Mouse (Mus musculus): Measurements from ENCODE around the gene Ece2. TPM values are rescaled to one million over a fixed set of nuclear protein-coding genes. Genes with fewer than 3 reads are reported as not detected.
A peak's percentile ranks its signal among the peaks of the same experiment; 100 is the strongest.

Ece2 gene
- total and polyA plus RNA-seq, 2 experiments from 2014 or later, result 0.26 to 1.5 TPM

DNA sequence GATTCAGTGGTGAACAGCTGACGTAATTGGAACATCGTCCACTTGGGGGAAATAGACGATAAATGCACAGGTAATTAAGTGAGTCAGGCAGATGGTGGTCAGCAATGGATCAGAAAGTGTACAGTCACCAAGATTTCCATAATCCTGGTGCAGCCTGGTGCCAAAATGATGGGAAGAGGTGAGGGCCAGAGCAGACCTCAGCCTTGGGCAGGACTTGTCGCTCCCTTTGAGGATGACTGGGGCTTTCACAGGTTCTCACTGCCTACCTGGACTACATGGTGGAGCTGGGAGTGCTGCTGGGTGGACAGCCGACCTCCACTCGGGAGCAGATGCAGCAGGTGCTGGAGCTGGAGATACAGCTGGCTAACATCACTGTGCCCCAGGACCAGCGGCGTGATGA is 7.8 kb downstream of the Ece2 start:
- Histone ChIP-seq H3K9me3 (replicated peaks; ENCODE audit: control insufficient read depth, low read length) (no peaks in the 10 kb centered on the region), H3K4me1 (ENCODE audit: control insufficient read depth, insufficient read depth) (no peaks in the 10 kb centered on the region), H3K4me3 (ENCODE audit: low read depth, low read length) (no peak overlapping the region), H3K36me3 (replicated peaks; ENCODE audit: control insufficient read depth, insufficient read depth, low read length) (no peaks in the 10 kb centered on the region), H3K27me3 (ENCODE audit: control insufficient read depth, insufficient read depth, low read length) (no peaks in the 10 kb centered on the region), H3K4me2 (ENCODE audit: low read depth, low read length) (no peak overlapping the region), H3K27ac (ENCODE audit: low read depth) (no peak overlapping the region), H3K9ac (replicated peaks; ENCODE audit: low read depth, low read length) (no peak overlapping the region)
- 57% methylated on average over 8 of the region's 8 CpGs for WGBS
- ATAC-seq (ENCODE audit: insufficient read depth, low read depth) (no peak), DNase-seq (ENCODE audit: low spot score) (no peak)
- TF ChIP-seq CTCF (IDR thresholded peaks at IDR 0.05; ENCODE audit: low read depth) (no peak), EP300 (IDR thresholded peaks at IDR 0.05; ENCODE audit: low read depth) (no peak)

- TF ChIP-seq CTCF (IDR thresholded peaks at IDR 0.05; ENCODE audit: low read depth), result no peak
- no peak for TF ChIP-seq EP300 (IDR thresholded peaks at IDR 0.05; ENCODE audit: low read depth)
- WGBS, result 77% methylated on average over 8 of the region's 8 CpGs
- DNase-seq (ENCODE audit: low spot score), result no peak
- no peak overlapping the region for H3K4me2 ChIP-seq (ENCODE audit: low read depth, low read length)
- no peaks in the 10 kb centered on the region for H3K9me3 ChIP-seq (replicated peaks; ENCODE audit: control insufficient read depth, low read length)
- H3K27ac ChIP-seq (ENCODE audit: low read depth), result no peak overlapping the region
- ATAC-seq (ENCODE audit: insufficient read depth, low read depth), result no peak
- no peaks in the 10 kb centered on the region for H3K4me1 ChIP-seq (ENCODE audit: control insufficient read depth, insufficient read depth)
- H3K4me3 ChIP-seq (ENCODE audit: low read depth, low read length), result no peak overlapping the region
- H3K9ac ChIP-seq (replicated peaks; ENCODE audit: low read depth, low read length), result no peak overlapping the region
- no peaks in the 10 kb centered on the region for H3K36me3 ChIP-seq (replicated peaks; ENCODE audit: control insufficient read depth, insufficient read depth, low read length)
- H3K27me3 ChIP-seq (ENCODE audit: control insufficient read depth, insufficient read depth, low read length), result no peaks in the 10 kb centered on the region
Measured at GRCm38 (mm10) chr16:20638367-20638766, 8.7 kb downstream of the Ece2 start.

DNA sequence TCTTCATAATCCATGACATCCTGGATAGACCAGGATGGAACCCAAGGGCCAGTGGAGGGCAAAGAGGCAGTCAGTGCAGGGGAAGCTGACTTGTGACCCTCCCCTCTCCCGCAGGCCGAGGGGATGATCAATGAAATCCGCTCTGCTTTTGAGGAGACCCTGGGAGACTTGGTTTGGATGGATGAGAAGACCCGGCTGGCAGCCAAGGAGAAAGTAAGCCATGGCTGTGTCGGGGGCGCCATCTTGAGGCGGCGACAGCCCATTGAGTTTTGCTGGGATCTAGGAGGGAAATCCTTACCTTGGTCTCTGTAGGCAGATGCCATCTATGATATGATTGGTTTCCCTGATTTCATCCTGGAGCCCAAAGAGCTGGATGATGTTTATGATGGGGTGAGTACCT is 12.5 kb downstream of the Ece2 start:
- WGBS, result 3% methylated on average over 8 of the region's 8 CpGs
- Histone ChIP-seq H3K4me2 (ENCODE audit: low read depth, low read length) (no peak overlapping the region), H3K4me1 (ENCODE audit: control insufficient read depth, insufficient read depth) (no peaks in the 10 kb centered on the region), H3K9me3 (replicated peaks; ENCODE audit: control insufficient read depth, low read length) (no peaks in the 10 kb centered on the region), H3K27ac (ENCODE audit: low read depth) (no peak overlapping the region), H3K9ac (replicated peaks; ENCODE audit: low read depth, low read length) (no peak overlapping the region), H3K36me3 (replicated peaks; ENCODE audit: control insufficient read depth, insufficient read depth, low read length) (no peaks in the 10 kb centered on the region), H3K4me3 (ENCODE audit: low read depth, low read length) (no peak overlapping the region), H3K27me3 (ENCODE audit: control insufficient read depth, insufficient read depth, low read length) (no peaks in the 10 kb centered on the region)
- TF ChIP-seq EP300 (IDR thresholded peaks at IDR 0.05; ENCODE audit: low read depth) (no peak), CTCF (IDR thresholded peaks at IDR 0.05; ENCODE audit: low read depth) (peak; percentile 62)
- ATAC-seq (ENCODE audit: insufficient read depth, low read depth) (no peak), DNase-seq (ENCODE audit: low spot score) (peak; percentile 25)

GRCm38 (mm10) chr16:20643911-20644310 is 14.3 kb downstream of the Ece2 start:
- ATAC-seq (ENCODE audit: insufficient read depth, low read depth) (no peak), DNase-seq (ENCODE audit: low spot score) (no peak)
- H3K4me1 ChIP-seq (ENCODE audit: control insufficient read depth, insufficient read depth), result no peaks in the 10 kb centered on the region
- no peaks in the 10 kb centered on the region for H3K27me3 ChIP-seq (ENCODE audit: control insufficient read depth, insufficient read depth, low read length)
- no peak overlapping the region for H3K9ac ChIP-seq (replicated peaks; ENCODE audit: low read depth, low read length)
- H3K9me3 ChIP-seq (replicated peaks; ENCODE audit: control insufficient read depth, low read length), result no peaks in the 10 kb centered on the region
- no peak overlapping the region for H3K4me3 ChIP-seq (ENCODE audit: low read depth, low read length)
- no peak overlapping the region for H3K27ac ChIP-seq (ENCODE audit: low read depth)
- H3K36me3 ChIP-seq (replicated peaks; ENCODE audit: control insufficient read depth, insufficient read depth, low read length), result no peaks in the 10 kb centered on the region
- H3K4me2 ChIP-seq (ENCODE audit: low read depth, low read length), result no peak overlapping the region
- WGBS, result 79% methylated on average over 7 of the region's 7 CpGs
- TF ChIP-seq EP300 (IDR thresholded peaks at IDR 0.05; ENCODE audit: low read depth) (no peak), CTCF (IDR thresholded peaks at IDR 0.05; ENCODE audit: low read depth) (no peak)

GRCm38 (mm10) chr16:20651076-20651946 is 21.7 kb downstream of the Ece2 start, which contains the start of gene Psmd2:
TSS of gene Psmd2 (plus strand) at chr16:20651652.
- 2% methylated on average over 45 of the region's 46 CpGs for WGBS
- Histone ChIP-seq H3K4me3 (ENCODE audit: low read depth, low read length) (peak within 1 kb of the TSS; percentile 81), H3K27me3 (ENCODE audit: control insufficient read depth, insufficient read depth, low read length) (no peaks in the 10 kb centered on the region), H3K9me3 (replicated peaks; ENCODE audit: control insufficient read depth, low read length) (no peaks in the 10 kb centered on the region), H3K4me2 (ENCODE audit: low read depth, low read length) (peak within 1 kb of the TSS; percentile 63), H3K27ac (ENCODE audit: low read depth) (peak within 1 kb of the TSS; percentile 67), H3K9ac (replicated peaks; ENCODE audit: low read depth, low read length) (peak within 1 kb of the TSS; percentile 80), H3K4me1 (ENCODE audit: control insufficient read depth, insufficient read depth) (peaks cover 15% of the 10 kb centered on the region), H3K36me3 (replicated peaks; ENCODE audit: control insufficient read depth, insufficient read depth, low read length) (peaks cover 20% of the 10 kb centered on the region)
- peak; percentile 97 for ATAC-seq (ENCODE audit: insufficient read depth, low read depth)
- TF ChIP-seq EP300 (IDR thresholded peaks at IDR 0.05; ENCODE audit: low read depth), result no peak
- TF ChIP-seq CTCF (IDR thresholded peaks at IDR 0.05; ENCODE audit: low read depth), result peak; percentile 24; the same call in 1 of the 2 replicates
- DNase-seq (ENCODE audit: low spot score), result peak; percentile 90
